Mouse (Mus musculus) E14TG2a.4 (cell line): Measurements from ENCODE around the gene Ppp1r1b.
"Not testable (repeated sequence)": the region's sequence is repeated elsewhere in the genome, so short reads cannot be mapped to it uniquely, and the experiment has no call there.

ENCODE experiments used
- H3K27me3 ChIP-seq: 2 replicates; pipeline ENCODE4 v1.6.1; 2014; ENCODE audit warnings: low read length, control low read depth; ENCODE audit not compliant: insufficient read depth
- H3K36me3 ChIP-seq: 2 replicates; pipeline ENCODE4 v1.6.1; 2014; ENCODE audit warnings: low read length, control low read depth; ENCODE audit not compliant: insufficient read depth
- H3K4me1 ChIP-seq: replicated peaks from 2 replicates; pipeline ENCODE4 v1.6.1; 2014; ENCODE audit warnings: low read depth, low read length, control low read depth
- H3K4me3 ChIP-seq: replicated peaks from 2 replicates; pipeline ENCODE4 v1.5.1; 2014; ENCODE audit warnings: mild to moderate bottlenecking, low read length
- H3K9me3 ChIP-seq: 2 replicates; pipeline ENCODE4 v1.6.1; 2014; ENCODE audit warnings: low read length, control low read depth
- CTCF ChIP-seq: conservative IDR thresholded peaks from 2 replicates; pipeline ENCODE4 v1.5.1; 2014; ENCODE audit warnings: low read length
- NANOG ChIP-seq: IDR thresholded peaks from 2 replicates; pipeline ENCODE4 v1.6.1; 2014; ENCODE audit warnings: borderline replicate concordance, low read length, mixed read lengths
- POU5F1 ChIP-seq: IDR thresholded peaks from 2 replicates; pipeline ENCODE4 v1.6.1; 2014; ENCODE audit warnings: low read length, borderline replicate concordance

The Ppp1r1b gene

GRCm38 (mm10) chr11:98381651-98382050 is 33.4 kb downstream of the Ppp1r1b start:
- Histone ChIP-seq H3K4me1 (peaks cover 72% of the 10 kb centered on the region), H3K27me3 (peaks cover 43% of the 10 kb centered on the region), H3K36me3 (peaks cover 43% of the 10 kb centered on the region), H3K9me3 (no peaks in the 10 kb centered on the region), H3K4me3 (no peak overlapping the region)
- no peak for TF ChIP-seq CTCF
- TF ChIP-seq NANOG: no peak
- TF ChIP-seq POU5F1: no peak

GRCm38 (mm10) chr11:98382405-98382804 is 34.2 kb downstream of the Ppp1r1b start:
- H3K4me3 ChIP-seq, H3K9me3 ChIP-seq: not testable (repeated sequence)
- H3K36me3 ChIP-seq: peaks cover 35% of the 10 kb centered on the region
- H3K27me3 ChIP-seq: peaks cover 51% of the 10 kb centered on the region
- TF ChIP-seq CTCF: peak; percentile 11; the same call in 1 of the 2 replicates
- H3K4me1 ChIP-seq: peaks cover 72% of the 10 kb centered on the region

- Histone ChIP-seq H3K9me3 (no peaks in the 10 kb centered on the region), H3K4me1 (peaks cover 68% of the 10 kb centered on the region), H3K36me3 (peaks cover 25% of the 10 kb centered on the region), H3K4me3 (peak within 1 kb of the TSS; percentile 66), H3K27me3 (peaks cover 61% of the 10 kb centered on the region)
- no peak for TF ChIP-seq POU5F1
- TF ChIP-seq CTCF: no peak
- TF ChIP-seq NANOG: no peak
Observed at GRCm38 (mm10) chr11:98383261-98384030, 35.2 kb downstream of the Ppp1r1b start, which contains the start of gene Tcap. Tcap (plus strand) TSS chr11:98383811.

- H3K27me3 ChIP-seq: peaks cover 65% of the 10 kb centered on the region
- H3K9me3 ChIP-seq: no peaks in the 10 kb centered on the region
- no peak for TF ChIP-seq CTCF
- peaks cover 17% of the 10 kb centered on the region for H3K36me3 ChIP-seq
- H3K4me3 ChIP-seq: peak overlapping the region; percentile 66
- H3K4me1 ChIP-seq: peaks cover 68% of the 10 kb centered on the region
Observed at GRCm38 (mm10) chr11:98384216-98384615, 36.0 kb downstream of the Ppp1r1b start.

- TF ChIP-seq POU5F1 (no peak), NANOG (no peak), CTCF (no peak)
- no peaks in the 10 kb centered on the region for H3K9me3 ChIP-seq
- peak overlapping the region; percentile 66 for H3K4me3 ChIP-seq
- H3K4me1 ChIP-seq: peaks cover 68% of the 10 kb centered on the region
- H3K36me3 ChIP-seq: peaks cover 9% of the 10 kb centered on the region
- peaks cover 66% of the 10 kb centered on the region for H3K27me3 ChIP-seq
Observed at GRCm38 (mm10) chr11:98384721-98385637, 36.8 kb downstream of the Ppp1r1b start.

GRCm38 (mm10) chr11:98385638-98386585 is 37.7 kb downstream of the Ppp1r1b start, which contains the start of gene Pnmt:
Pnmt (plus strand) TSS chr11:98386450.
- no peaks in the 10 kb centered on the region for H3K9me3 ChIP-seq
- H3K27me3 ChIP-seq: peaks cover 74% of the 10 kb centered on the region
- peaks cover 68% of the 10 kb centered on the region for H3K4me1 ChIP-seq
- peaks cover under 1% of the 10 kb centered on the region; the same call in 1 of the 2 replicates for H3K36me3 ChIP-seq
- TF ChIP-seq NANOG (no peak), POU5F1 (no peak), CTCF (no peak)
- H3K4me3 ChIP-seq: peak within 1 kb of the TSS; percentile 62

- H3K36me3 ChIP-seq: no peaks in the 10 kb centered on the region
- peaks cover 72% of the 10 kb centered on the region for H3K4me1 ChIP-seq
- H3K4me3 ChIP-seq: peak overlapping the region; percentile 62
- H3K27me3 ChIP-seq: peaks cover 74% of the 10 kb centered on the region
- no peak for TF ChIP-seq POU5F1
- no peak for TF ChIP-seq CTCF
- no peak for TF ChIP-seq NANOG
- H3K9me3 ChIP-seq: no peaks in the 10 kb centered on the region
Observed at GRCm38 (mm10) chr11:98386596-98386995, 38.4 kb downstream of the Ppp1r1b start.

GRCm38 (mm10) chr11:98387056-98387577 is 38.9 kb downstream of the Ppp1r1b start:
- no peaks in the 10 kb centered on the region for H3K36me3 ChIP-seq

More at GRCm38 (mm10) chr11:98387056-98387577, 38.9 kb downstream of the Ppp1r1b start:
- Histone ChIP-seq H3K27me3 (peaks cover 70% of the 10 kb centered on the region), H3K4me3 (peak overlapping the region; percentile 62; the same call in 1 of the 2 replicates), H3K4me1 (peaks cover 74% of the 10 kb centered on the region), H3K9me3 (no peaks in the 10 kb centered on the region)
- TF ChIP-seq CTCF (no peak), NANOG (no peak), POU5F1 (no peak)
